Mouse (Mus musculus) cerebellum, adult 9-10 months (tissue): ENCODE results near the gene Ccdc8.
A peak's percentile ranks its signal among the peaks of the same experiment; 100 is the strongest.

ENCODE experiments used
- DNase-seq: peaks from one replicate; pipeline ENCODE4 v3.0.0; 2022

Gene Ccdc8

GRCm38 (mm10) chr7:17011909-17012590 is 19.5 kb downstream of the Ccdc8 start:
- DNase-seq, result peak; percentile 67

GRCm38 (mm10) chr7:17015381-17015780 is 22.9 kb downstream of the Ccdc8 start:
- peak; percentile 73 for DNase-seq

- DNase-seq, result peak; percentile 99
Observed at GRCm38 (mm10) chr7:17017036-17017435, 24.5 kb downstream of the Ccdc8 start.

- DNase-seq, result peak; percentile 62
Observed at GRCm38 (mm10) chr7:17017921-17018320, 25.4 kb downstream of the Ccdc8 start.

GRCm38 (mm10) chr7:17019426-17020166 is 27.1 kb downstream of the Ccdc8 start:
- peak; percentile 54 for DNase-seq

- DNase-seq, result peak; percentile 71
Observed at GRCm38 (mm10) chr7:17022176-17022575, 29.7 kb downstream of the Ccdc8 start.

GRCm38 (mm10) chr7:17023701-17024100 is 31.2 kb downstream of the Ccdc8 start:
- no peak for DNase-seq

GRCm38 (mm10) chr7:17024141-17024540 is 31.6 kb downstream of the Ccdc8 start:
- DNase-seq, result peak; percentile 58

GRCm38 (mm10) chr7:17024814-17025504 is 32.5 kb downstream of the Ccdc8 start:
- peak; percentile 66 for DNase-seq

- peak; percentile 44 for DNase-seq
Observed at GRCm38 (mm10) chr7:17025505-17025894, 33.0 kb downstream of the Ccdc8 start.

- DNase-seq, result peak; percentile 63
Observed at GRCm38 (mm10) chr7:17025896-17026622, 33.6 kb downstream of the Ccdc8 start.

GRCm38 (mm10) chr7:17026710-17027587 is 34.4 kb downstream of the Ccdc8 start:
- peak; percentile 89 for DNase-seq

- DNase-seq, result peak; percentile 89
Observed at GRCm38 (mm10) chr7:17027588-17028343, 35.3 kb downstream of the Ccdc8 start, which contains the start of gene Ppp5c. TSS of gene Ppp5c (minus strand) at chr7:17027924.

- DNase-seq, result peak; percentile 48
Observed at GRCm38 (mm10) chr7:17028923-17029322, 36.4 kb downstream of the Ccdc8 start.

- no peak for DNase-seq
Observed at GRCm38 (mm10) chr7:17030239-17030638, 37.7 kb downstream of the Ccdc8 start.

- no peak for DNase-seq
Observed at GRCm38 (mm10) chr7:17038018-17038695, 45.6 kb downstream of the Ccdc8 start.

- no peak for DNase-seq
Observed at GRCm38 (mm10) chr7:17039373-17039772, 46.9 kb downstream of the Ccdc8 start.

- no peak for DNase-seq
Observed at GRCm38 (mm10) chr7:17045743-17046142, 53.2 kb downstream of the Ccdc8 start.
